Mouse (Mus musculus) heart, postnatal 0 days (tissue): ENCODE results near the gene Srebf2.

Experiments
- CTCF ChIP-seq: IDR thresholded peaks from 2 replicates; pipeline ENCODE4 v1.5.1; 2016; ENCODE audit warnings: antibody characterized with exemption, control low read depth, low read depth
- EP300 ChIP-seq: IDR thresholded peaks from 2 replicates; pipeline ENCODE4 v1.6.1; 2016; ENCODE audit warnings: antibody characterized with exemption, low read depth

DNA sequence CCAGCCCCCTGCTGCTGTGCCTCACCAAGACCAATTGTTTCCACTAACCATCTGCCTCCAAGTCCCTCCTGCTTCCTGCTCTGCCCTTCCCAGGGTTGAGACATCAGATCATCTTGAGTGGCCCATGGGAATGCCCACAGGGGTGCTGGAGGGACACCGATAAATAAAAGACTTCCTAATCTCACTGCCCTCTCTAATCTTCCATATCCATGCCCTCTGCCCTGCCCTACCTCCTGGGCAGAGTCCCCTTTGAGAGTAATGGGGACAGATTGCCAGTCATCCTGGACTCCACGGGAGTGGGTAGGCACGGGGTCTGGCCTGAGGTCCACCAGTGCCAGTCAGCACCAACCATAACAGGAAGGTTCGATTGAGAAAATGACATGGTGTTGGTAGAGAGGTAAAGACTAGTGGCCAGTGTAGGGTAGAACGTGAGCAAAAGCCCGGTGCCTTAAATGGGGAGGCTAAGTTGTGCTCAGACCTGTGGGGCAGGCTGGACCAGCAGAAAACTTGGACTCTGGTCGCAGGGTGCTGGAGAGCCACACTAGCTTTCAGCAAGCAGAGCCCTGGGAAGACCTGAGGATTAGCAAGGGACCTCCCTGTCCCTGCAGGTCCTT, 77.7 kb downstream of the Srebf2 start:
- TF ChIP-seq CTCF (no peak), EP300 (no peak)
